Mouse (Mus musculus) lung, embryonic 16.5 days (tissue): ENCODE results near the gene Bcat2. TPM values are rescaled to one million over a fixed set of nuclear protein-coding genes. Genes with fewer than 3 reads are reported as not detected.

Source experiments
- ATAC-seq: fragments of 200-750 bp; cut with Nextera tagmentation; 2 replicates; pipeline ENCODE4 v1.8.0; 2017; ENCODE audit warnings: low read depth, mild to moderate bottlenecking, moderate library complexity
- H3K27ac ChIP-seq: fragments of 300-500 bp; sonication (generic); 2 replicates; pipeline ENCODE4 v1.5.1; 2014; ENCODE audit warnings: mild to moderate bottlenecking, control low read depth, low read length
- H3K27me3 ChIP-seq: fragments of 300-500 bp; sonication (generic); 2 replicates; pipeline ENCODE4 v1.6.1; 2014; ENCODE audit warnings: low read depth, low read length, mixed read lengths; ENCODE audit not compliant: control insufficient read depth, insufficient read depth
- H3K36me3 ChIP-seq: fragments of 300-500 bp; sonication (generic); 2 replicates; pipeline ENCODE4 v1.6.1; 2014; ENCODE audit warnings: low read length; ENCODE audit not compliant: control insufficient read depth, insufficient read depth
- H3K4me1 ChIP-seq: fragments of 300-500 bp; sonication (generic); replicated peaks from 2 replicates; pipeline ENCODE4 v1.6.1; 2014; ENCODE audit warnings: low read length, mixed read lengths; ENCODE audit not compliant: control insufficient read depth, insufficient read depth
- H3K4me2 ChIP-seq: fragments of 300-500 bp; sonication (generic); 2 replicates; pipeline ENCODE4 v1.6.1; 2014; ENCODE audit warnings: low read depth, low read length, control low read depth
- H3K4me3 ChIP-seq: fragments of 300-500 bp; sonication (generic); 2 replicates; pipeline ENCODE4 v1.5.1; 2014; ENCODE audit warnings: mild to moderate bottlenecking, low read length, control low read depth
- H3K9ac ChIP-seq: fragments of 300-500 bp; sonication (generic); 2 replicates; pipeline ENCODE4 v1.6.1; 2014; ENCODE audit warnings: low read length, control low read depth
- H3K9me3 ChIP-seq: fragments of 300-500 bp; sonication (generic); 2 replicates; pipeline ENCODE4 v1.6.1; 2016; ENCODE audit warnings: low read length; ENCODE audit not compliant: control insufficient read depth
- WGBS: fragments of 180-500 bp; shearing (Covaris S2); extraction: QIAGEN DNeasy Blood & Tissue Kit; methylation state at CpG from one replicate; pipeline ENCODE4 v1.1.7; 2014; 5-methylcytosine and 5-hydroxymethylcytosine counted together
- polyA plus RNA-seq: library from polyadenylated mRNA; unstranded; fragments of >200 nt; fragmentation: Nextera tagmentation; extraction: Ambion mirVana; gene quantifications from 2 replicates; pipeline ENCODE4 v1.2.1, GENCODE M21; 2015

Bcat2 gene
- 59.5 and 60.0 TPM in 2 replicates for polyA plus RNA-seq

DNA sequence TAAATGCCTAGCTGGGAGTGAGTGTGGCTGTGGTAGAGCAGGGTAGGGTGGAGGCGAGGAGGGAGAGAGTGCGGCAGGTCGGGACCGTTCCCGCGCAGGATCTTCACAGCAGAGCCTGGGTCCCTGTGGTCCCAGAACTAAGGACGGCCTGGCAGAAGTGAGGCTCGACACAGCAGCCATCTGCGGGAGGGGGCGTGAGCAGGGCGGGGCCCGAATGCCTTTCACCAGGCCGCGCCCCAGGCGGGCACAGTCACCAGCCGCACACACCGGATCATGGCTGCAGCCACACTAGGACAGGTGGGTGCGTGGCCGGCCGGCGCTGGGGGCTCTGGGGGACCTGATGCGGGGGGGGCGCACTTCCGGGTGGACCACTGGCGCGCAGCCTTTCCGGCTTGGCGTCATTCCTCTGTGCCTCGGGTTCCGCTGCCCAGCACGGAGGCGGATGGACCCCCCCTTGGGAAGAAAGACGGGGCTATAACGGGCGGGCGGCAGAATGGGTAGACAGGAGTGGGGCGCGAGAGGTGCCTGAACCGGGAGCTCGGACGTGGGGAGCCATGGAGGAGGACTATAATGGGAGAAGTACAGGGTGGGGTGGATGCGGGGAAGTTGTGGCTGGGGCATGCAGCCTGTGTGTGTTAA, at the start of gene Bcat2:
Gene Bcat2, plus strand, starts transcription at position 51 of the 639 bp plus-strand sequence.
- Histone ChIP-seq H3K9ac (peak within 1 kb of the TSS; percentile 92), H3K27ac (peak within 1 kb of the TSS; percentile 93), H3K4me1 (peaks cover 30% of the 10 kb centered on the region), H3K4me2 (peak within 1 kb of the TSS; percentile 66), H3K27me3 (no peaks in the 10 kb centered on the region), H3K4me3 (peak within 1 kb of the TSS; percentile 78), H3K36me3 (no peaks in the 10 kb centered on the region), H3K9me3 (no peaks in the 10 kb centered on the region)
- peak; percentile 72 for ATAC-seq
- under 1% methylated on average over 40 of the region's 42 CpGs for WGBS

GRCm38 (mm10) chr7:45520605-45521004, 49.3 kb upstream of the Bcat2 start:
- peaks cover 20% of the 10 kb centered on the region for H3K4me1 ChIP-seq
- no peak overlapping the region for H3K27ac ChIP-seq
- H3K4me2 ChIP-seq = no peak overlapping the region
- no peak overlapping the region for H3K4me3 ChIP-seq
- 92% methylated on average over 7 of the region's 7 CpGs for WGBS
- H3K9me3 ChIP-seq = no peaks in the 10 kb centered on the region
- no peak for ATAC-seq
- no peak overlapping the region for H3K9ac ChIP-seq
- H3K36me3 ChIP-seq = peaks cover 5% of the 10 kb centered on the region; the same call in 1 of the 2 replicates
- H3K27me3 ChIP-seq = no peaks in the 10 kb centered on the region

GRCm38 (mm10) chr7:45521728-45522184, 48.2 kb upstream of the Bcat2 start:
- WGBS = 1% methylated on average over 28 of the region's 28 CpGs
- no peaks in the 10 kb centered on the region for H3K9me3 ChIP-seq
- peak overlapping the region; percentile 74 for H3K9ac ChIP-seq
- ATAC-seq = peak; percentile 69
- H3K27me3 ChIP-seq = no peaks in the 10 kb centered on the region
- H3K36me3 ChIP-seq = peaks cover 5% of the 10 kb centered on the region; the same call in 1 of the 2 replicates
- H3K27ac ChIP-seq = peak overlapping the region; percentile 90
- H3K4me1 ChIP-seq = peaks cover 20% of the 10 kb centered on the region
- peak overlapping the region; percentile 56 for H3K4me2 ChIP-seq
- H3K4me3 ChIP-seq = peak overlapping the region; percentile 60

- peak overlapping the region; percentile 60 for H3K4me3 ChIP-seq
- peak overlapping the region; percentile 74 for H3K9ac ChIP-seq
- 56% methylated on average over 16 of the region's 16 CpGs for WGBS
- no peaks in the 10 kb centered on the region for H3K27me3 ChIP-seq
- peak overlapping the region; percentile 56 for H3K4me2 ChIP-seq
- H3K9me3 ChIP-seq = no peaks in the 10 kb centered on the region
- H3K36me3 ChIP-seq = peaks cover 5% of the 10 kb centered on the region; the same call in 1 of the 2 replicates
- ATAC-seq = no peak
- no peak overlapping the region for H3K27ac ChIP-seq
- peaks cover 20% of the 10 kb centered on the region for H3K4me1 ChIP-seq
These were observed 47.7 kb upstream of the Bcat2 start for GRCm38 (mm10) chr7:45522194-45522752.

- no peak overlapping the region for H3K4me3 ChIP-seq
- ATAC-seq = no peak
- H3K9ac ChIP-seq = no peak overlapping the region
- 0 out of 2 replicates have a peak overlapping the region, but pooled peaks have one; percentile 12 for H3K4me2 ChIP-seq
- peaks cover 5% of the 10 kb centered on the region; the same call in 1 of the 2 replicates for H3K36me3 ChIP-seq
- peaks cover 20% of the 10 kb centered on the region for H3K4me1 ChIP-seq
- no peaks in the 10 kb centered on the region for H3K27me3 ChIP-seq
- H3K27ac ChIP-seq = peak overlapping the region; percentile 30; the same call in 1 of the 2 replicates
- WGBS = 69% methylated on average over 18 of the region's 18 CpGs
- no peaks in the 10 kb centered on the region for H3K9me3 ChIP-seq
These were observed 46.8 kb upstream of the Bcat2 start for GRCm38 (mm10) chr7:45522957-45523676.

DNA sequence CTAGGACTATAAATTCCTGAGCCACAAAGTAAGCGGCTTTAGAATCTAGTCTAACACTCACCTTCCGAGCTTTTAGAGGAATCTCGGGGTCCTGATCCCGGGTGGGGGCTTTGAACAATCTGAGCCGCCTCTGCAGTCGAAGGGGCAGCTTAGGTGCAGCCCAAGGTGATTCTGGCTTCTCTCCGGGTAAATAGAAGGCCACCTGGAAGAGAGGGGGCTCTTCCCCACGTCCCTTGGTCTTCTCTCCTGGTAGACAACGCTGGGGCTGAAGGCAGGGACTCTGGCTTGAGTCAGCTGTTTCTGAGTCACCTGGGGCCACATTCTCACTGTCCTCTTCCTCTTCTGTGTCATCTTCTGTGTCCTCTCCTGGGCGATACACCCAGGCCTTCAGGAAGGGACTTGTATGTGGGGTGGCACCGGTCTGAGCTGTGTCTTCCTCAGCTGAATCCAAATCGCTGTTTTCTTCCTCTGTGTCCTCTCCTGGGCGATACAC, 46.2 kb upstream of the Bcat2 start:
- Histone ChIP-seq H3K27me3 (no peaks in the 10 kb centered on the region), H3K4me3 (no peak overlapping the region), H3K4me1 (peaks cover 20% of the 10 kb centered on the region), H3K27ac (no peak overlapping the region), H3K9ac (no peak overlapping the region), H3K9me3 (no peaks in the 10 kb centered on the region), H3K4me2 (no peak overlapping the region), H3K36me3 (peaks cover 5% of the 10 kb centered on the region; the same call in 1 of the 2 replicates)
- no peak for ATAC-seq
- WGBS = 75% methylated on average over 12 of the region's 13 CpGs

DNA sequence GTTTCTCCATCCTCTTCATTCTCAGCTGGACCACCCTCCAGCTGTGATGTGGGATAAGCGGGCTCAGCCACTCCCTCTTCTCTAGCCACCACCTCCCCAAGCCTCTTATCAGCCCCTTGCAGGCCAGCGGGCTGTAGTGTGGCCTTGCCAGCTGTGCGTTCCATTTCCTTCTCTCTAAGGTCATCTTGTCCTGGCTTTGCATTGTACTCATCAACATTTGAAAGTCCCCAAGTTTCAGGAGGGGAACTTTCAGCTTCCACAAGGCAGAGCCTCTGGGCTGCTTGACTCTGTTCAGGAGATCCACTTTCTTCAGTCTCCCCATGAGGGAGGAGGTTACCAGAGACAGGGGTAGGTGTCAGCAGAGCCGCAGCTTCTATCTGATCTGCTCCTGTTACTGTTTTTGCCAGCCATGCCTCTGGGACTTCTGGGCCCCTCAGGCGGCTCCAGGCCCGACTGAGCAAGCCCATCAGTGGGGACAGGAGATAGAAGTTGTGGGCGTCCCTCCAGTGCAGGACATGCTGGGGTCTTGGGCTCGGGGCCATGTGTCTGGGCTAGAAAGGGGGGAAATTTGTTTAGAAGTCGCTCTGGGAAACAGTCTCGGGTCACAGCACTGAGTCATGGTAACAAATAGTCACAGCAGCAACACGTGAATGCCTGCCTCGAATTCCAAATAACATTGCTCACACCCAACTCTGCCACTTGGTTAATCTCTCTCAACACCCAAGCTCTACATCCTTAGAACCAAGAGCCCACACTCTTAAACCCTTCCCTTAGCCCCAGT, 44.9 kb upstream of the Bcat2 start:
- H3K9me3 ChIP-seq = no peaks in the 10 kb centered on the region
- peak overlapping the region; percentile 92 for H3K4me3 ChIP-seq
- peak; percentile 11; the same call in 1 of the 2 replicates for ATAC-seq
- H3K4me2 ChIP-seq = peak overlapping the region; percentile 82
- peaks cover 26% of the 10 kb centered on the region for H3K4me1 ChIP-seq
- H3K36me3 ChIP-seq = peaks cover 5% of the 10 kb centered on the region; the same call in 1 of the 2 replicates
- peak overlapping the region; percentile 90 for H3K27ac ChIP-seq
- peak overlapping the region; percentile 95 for H3K9ac ChIP-seq
- H3K27me3 ChIP-seq = no peaks in the 10 kb centered on the region
- 14% methylated on average over 12 of the region's 12 CpGs for WGBS

- under 1% methylated on average over 54 of the region's 54 CpGs for WGBS
- peak within 1 kb of the TSS; percentile 95 for H3K9ac ChIP-seq
- H3K27ac ChIP-seq = peak within 1 kb of the TSS; percentile 90
- H3K27me3 ChIP-seq = no peaks in the 10 kb centered on the region
- peak within 1 kb of the TSS; percentile 92 for H3K4me3 ChIP-seq
- peak; percentile 88 for ATAC-seq
- H3K4me1 ChIP-seq = peaks cover 34% of the 10 kb centered on the region
- peak within 1 kb of the TSS; percentile 82 for H3K4me2 ChIP-seq
- peaks cover 5% of the 10 kb centered on the region; the same call in 1 of the 2 replicates for H3K36me3 ChIP-seq
- no peaks in the 10 kb centered on the region for H3K9me3 ChIP-seq
These were observed 44.0 kb upstream of the Bcat2 start, which contains the start of the genes Ppp1r15a and Plekha4 for GRCm38 (mm10) chr7:45525809-45526473. Gene Ppp1r15a (minus strand): TSS chr7:45526268. Gene Plekha4 (plus strand): TSS chr7:45526330.
